Mouse (Mus musculus): Measurements from ENCODE around the gene Ess2.

Gene Ess2

GRCm38 (mm10) chr16:17921325-17922162, 10.4 kb upstream of the Ess2 start:
- under 1% methylated on average over 47 of the region's 47 CpGs for WGBS

- 30% methylated on average over 20 of the region's 20 CpGs for WGBS
These were observed 9.4 kb upstream of the Ess2 start for GRCm38 (mm10) chr16:17920586-17920985.

GRCm38 (mm10) chr16:17914307-17915249, 3.4 kb upstream of the Ess2 start, which contains the start of gene Gsc2:
Gene Gsc2 (minus strand): TSS chr16:17915059.
- WGBS, result 2% methylated on average over 101 of the region's 106 CpGs

- WGBS, result 92% methylated on average over 14 of the region's 14 CpGs
These were observed 12.7 kb downstream of the Ess2 start, which contains the start of the genes Dgcr2 and Tssk2 for GRCm38 (mm10) chr16:17898462-17898861. Gene Dgcr2 (minus strand): TSS chr16:17898562. Gene Tssk2 (plus strand): TSS chr16:17898637.

GRCm38 (mm10) chr16:17893923-17894322, 17.2 kb downstream of the Ess2 start, which contains the start of gene Tssk1:
Gene Tssk1 (plus strand): TSS chr16:17894223.
- 79% methylated on average over 2 of the region's 2 CpGs for WGBS

GRCm38 (mm10) chr16:17892606-17893005, 18.5 kb downstream of the Ess2 start:
- 55% methylated on average over 3 of the region's 3 CpGs for WGBS

GRCm38 (mm10) chr16:17891567-17891959, 19.6 kb downstream of the Ess2 start, which contains the start of gene Gm20518:
Gene Gm20518 (minus strand): TSS chr16:17891671.
- WGBS, result 1% methylated on average over 38 of the region's 38 CpGs

GRCm38 (mm10) chr16:17890917-17891566, 20.1 kb downstream of the Ess2 start:
- WGBS, result under 1% methylated on average over 44 of the region's 44 CpGs

GRCm38 (mm10) chr16:17890342-17890727, 20.8 kb downstream of the Ess2 start:
- WGBS, result 21% methylated on average over 2 of the region's 2 CpGs

GRCm38 (mm10) chr16:17889689-17890341, 21.3 kb downstream of the Ess2 start:
- 65% methylated on average over 6 of the region's 6 CpGs for WGBS

GRCm38 (mm10) chr16:17884116-17884515, 27.0 kb downstream of the Ess2 start:
- WGBS, result 92% methylated on average over 6 of the region's 6 CpGs

GRCm38 (mm10) chr16:17879571-17879970, 31.6 kb downstream of the Ess2 start:
- WGBS, result 44% methylated on average over 4 of the region's 4 CpGs

GRCm38 (mm10) chr16:17876096-17876495, 35.1 kb downstream of the Ess2 start:
- WGBS, result 84% methylated on average over 1 of the region's 1 CpGs

GRCm38 (mm10) chr16:17875174-17875573, 36.0 kb downstream of the Ess2 start:
- WGBS, result 87% methylated on average over 4 of the region's 4 CpGs

- WGBS, result 76% methylated on average over 4 of the region's 4 CpGs
These were observed 38.2 kb downstream of the Ess2 start for GRCm38 (mm10) chr16:17872995-17873394.

GRCm38 (mm10) chr16:17871248-17871647, 39.9 kb downstream of the Ess2 start:
- WGBS, result 81% methylated on average over 5 of the region's 5 CpGs

- 67% methylated on average over 6 of the region's 6 CpGs for WGBS
These were observed 45.4 kb downstream of the Ess2 start for GRCm38 (mm10) chr16:17865770-17866169.

- WGBS, result 72% methylated on average over 2 of the region's 2 CpGs
These were observed 45.9 kb downstream of the Ess2 start for GRCm38 (mm10) chr16:17865293-17865692.

- 90% methylated on average over 7 of the region's 7 CpGs for WGBS
These were observed 54.0 kb downstream of the Ess2 start for GRCm38 (mm10) chr16:17857157-17857556.

GRCm38 (mm10) chr16:17853263-17853662, 57.9 kb downstream of the Ess2 start:
- WGBS, result 96% methylated on average over 2 of the region's 2 CpGs

GRCm38 (mm10) chr16:17851860-17852259, 59.3 kb downstream of the Ess2 start:
- WGBS, result 72% methylated on average over 1 of the region's 1 CpGs
